Mouse (Mus musculus) kidney, adult 8-10 months (tissue): ENCODE measurements around the gene Nell2.
"Not testable (repeated sequence)": the region's sequence is repeated elsewhere in the genome, so short reads cannot be mapped to it uniquely, and the experiment has no call there.

Source experiments
- DNase-seq, 2 experiments: peaks; one replicate each; pipeline ENCODE4 v3.0.0; 2022

Nell2 gene

DNA sequence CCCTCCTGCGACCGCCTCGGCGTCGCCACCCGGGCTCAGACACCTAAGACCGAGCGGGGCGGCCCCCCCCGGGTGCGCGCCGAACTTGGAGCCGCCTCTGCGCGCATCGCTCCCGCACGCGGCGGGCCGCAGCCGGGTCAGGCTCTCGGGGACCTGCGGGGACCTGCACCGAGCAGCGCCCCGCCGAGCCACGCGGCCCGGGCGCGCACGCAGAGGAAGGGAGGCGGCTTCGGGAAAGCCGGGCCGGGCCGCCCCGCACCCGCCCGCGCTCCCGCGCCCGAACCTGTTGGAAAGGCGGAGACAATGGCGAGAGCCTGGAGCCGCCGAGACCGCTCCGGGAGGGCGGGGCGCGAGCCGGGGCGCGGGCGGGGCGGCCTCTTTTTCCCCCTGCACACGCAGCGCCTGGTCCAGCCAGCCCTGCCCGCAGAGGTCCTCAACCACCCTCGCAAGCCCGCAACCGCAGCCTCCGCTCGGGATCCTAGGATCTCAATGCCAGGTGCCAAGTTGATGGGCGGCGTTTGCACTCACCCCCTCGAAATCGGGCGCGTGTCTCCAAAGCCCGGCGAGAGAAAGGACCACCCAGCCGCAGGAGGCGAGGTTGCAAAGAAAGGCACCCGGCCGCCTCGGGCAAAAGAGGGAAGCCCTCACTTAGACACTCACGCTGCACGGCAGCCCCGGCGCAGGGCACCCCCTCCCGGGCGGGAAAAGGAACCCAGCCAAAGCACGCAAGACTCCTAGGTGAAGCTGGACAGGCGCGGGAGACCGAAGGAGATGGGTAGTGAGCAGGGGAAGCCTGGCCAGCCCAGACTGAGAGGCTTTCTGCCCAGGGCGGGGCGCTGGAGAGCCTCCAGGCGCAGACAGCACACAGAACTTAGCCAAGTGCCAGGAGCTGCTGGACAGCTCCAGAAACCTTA is at the start of gene Nell2:
Gene Nell2, minus strand, starts transcription at position 612 of the 914 bp plus-strand sequence.
- DNase-seq: no peak

DNA sequence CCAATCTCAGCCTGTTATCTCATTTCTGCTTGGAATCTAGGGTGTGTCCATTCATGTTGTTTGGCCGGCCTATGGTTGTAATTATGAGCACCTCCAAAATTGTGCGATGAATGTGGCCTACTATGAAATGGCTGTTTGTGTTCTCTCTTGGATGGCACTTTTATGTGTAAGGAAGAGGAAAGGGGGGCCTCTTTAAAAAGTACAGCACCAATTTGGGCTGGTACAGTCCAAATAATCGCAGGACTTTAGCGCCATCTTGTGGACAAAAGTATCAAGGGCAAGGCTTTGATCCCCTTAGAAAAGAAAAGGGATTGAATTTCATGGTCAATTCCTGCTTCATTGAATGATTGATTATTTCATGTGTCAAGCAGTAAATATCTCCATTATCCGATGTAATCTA is 46.3 kb upstream of the Nell2 start:
- peak; percentile 15 to 38 for DNase-seq

DNA sequence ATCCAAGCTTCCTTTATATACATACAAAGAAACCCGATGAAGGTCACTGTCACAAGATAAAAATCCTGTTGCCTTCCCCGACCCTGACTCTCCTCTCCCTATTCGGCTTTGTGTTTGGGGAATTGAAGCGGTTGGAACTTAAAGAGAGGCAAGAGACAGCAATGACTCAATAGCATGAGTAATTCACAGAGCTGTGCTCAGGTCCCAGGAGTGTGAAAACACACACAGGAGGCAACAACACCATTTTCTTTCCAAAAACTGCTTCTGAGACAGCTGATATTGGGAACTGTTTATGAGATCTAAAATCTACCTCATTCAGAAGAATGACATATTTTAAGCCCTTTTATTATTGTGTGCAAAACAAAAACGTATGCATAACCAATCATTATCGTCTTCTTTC is 41.2 kb upstream of the Nell2 start:
- no peak for DNase-seq

DNA sequence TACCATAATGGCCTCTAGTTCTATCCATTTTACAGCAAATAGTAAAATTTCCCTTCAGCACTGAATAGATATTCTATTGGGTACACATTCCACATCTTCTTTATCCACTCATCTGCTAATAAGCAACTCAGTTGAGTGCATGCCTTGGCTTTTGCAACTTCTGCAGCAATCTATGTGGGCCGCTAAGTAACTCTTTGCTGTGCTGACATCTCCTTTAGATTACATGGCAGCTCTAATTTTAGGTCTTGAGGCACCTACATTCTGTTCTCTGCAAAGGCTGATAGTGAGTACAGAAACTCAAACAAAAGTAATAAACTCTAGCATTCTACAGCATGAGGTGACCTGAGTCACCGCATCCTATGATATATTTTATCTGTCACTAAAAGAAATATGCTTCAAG is 36.8 kb upstream of the Nell2 start:
- DNase-seq: no peak

DNA sequence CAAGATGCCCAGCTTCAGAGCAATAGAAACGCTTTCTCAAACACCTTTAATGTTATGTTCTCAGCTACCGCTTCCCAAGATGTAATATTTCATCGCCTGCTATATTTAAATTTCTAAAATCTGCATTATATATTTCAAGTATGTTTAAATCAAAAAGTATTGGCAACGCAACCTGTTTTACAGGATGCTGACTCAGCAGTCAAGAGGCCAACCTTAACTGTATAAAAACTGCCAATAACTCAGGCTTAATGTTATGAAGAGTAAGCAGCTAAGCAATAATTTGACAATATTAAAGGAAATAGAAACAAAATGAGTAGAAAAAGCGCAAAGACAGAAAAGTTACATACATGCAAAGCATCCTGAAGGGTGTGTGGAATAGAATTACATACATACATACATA is 32.9 kb upstream of the Nell2 start:
- DNase-seq: no peak

DNA sequence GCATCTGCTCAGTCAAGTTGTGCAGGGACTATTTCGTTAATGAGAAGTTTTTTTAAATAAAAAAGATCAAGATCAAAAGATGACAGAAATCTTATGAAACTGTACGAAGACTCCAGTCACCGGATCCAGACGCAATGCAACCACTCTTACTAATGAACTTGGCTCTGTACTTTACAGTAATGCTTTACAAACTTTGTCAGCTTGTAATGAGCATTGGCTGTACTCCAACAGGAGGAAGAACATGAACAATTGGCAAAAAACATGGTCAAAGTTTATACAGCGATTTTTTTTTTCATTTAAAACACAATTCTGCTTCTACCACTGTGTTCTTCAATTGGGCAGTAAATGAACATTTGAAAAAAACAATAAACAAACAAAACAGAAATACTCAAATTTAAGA is 21.7 kb upstream of the Nell2 start:
- no peak for DNase-seq

DNA sequence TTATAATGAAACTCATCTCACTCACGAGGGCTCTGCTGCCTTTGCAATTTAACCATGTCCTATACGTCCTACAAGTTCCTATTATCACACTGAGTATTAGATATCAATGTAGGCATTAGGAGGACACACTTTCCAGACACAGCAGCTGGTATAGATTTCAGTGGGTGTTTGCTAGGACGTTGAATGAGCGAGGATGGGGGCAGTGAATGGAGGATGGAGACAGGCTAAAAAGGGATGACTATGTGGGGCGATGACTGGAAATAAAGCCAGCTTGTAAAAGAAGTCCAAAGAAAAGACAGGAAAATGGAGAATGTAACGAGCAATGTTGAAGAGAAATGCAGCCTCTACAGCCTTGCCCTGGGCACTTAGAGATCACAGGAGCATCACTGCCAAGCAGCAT is 14.3 kb upstream of the Nell2 start:
- no peak for DNase-seq

DNA sequence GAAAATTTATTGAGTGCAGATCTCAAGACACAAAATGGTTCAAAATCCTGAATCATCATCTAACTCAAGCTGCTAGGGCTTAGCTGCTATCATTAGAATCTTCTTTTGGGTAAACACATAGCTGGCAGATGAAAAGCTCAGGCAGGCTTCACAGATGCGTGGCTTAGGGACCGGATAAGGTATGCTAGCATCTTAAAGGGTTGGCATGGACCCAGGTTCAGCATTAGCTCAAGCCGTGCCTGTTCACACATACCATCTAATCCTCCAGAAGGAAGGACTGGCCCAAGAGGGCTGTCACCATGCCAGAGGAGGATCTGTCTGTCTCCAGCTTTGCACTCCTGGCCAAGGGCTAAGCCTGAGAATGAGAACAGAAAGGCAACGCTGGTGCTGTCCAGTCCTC is 8.4 kb upstream of the Nell2 start:
- no peak for DNase-seq

DNA sequence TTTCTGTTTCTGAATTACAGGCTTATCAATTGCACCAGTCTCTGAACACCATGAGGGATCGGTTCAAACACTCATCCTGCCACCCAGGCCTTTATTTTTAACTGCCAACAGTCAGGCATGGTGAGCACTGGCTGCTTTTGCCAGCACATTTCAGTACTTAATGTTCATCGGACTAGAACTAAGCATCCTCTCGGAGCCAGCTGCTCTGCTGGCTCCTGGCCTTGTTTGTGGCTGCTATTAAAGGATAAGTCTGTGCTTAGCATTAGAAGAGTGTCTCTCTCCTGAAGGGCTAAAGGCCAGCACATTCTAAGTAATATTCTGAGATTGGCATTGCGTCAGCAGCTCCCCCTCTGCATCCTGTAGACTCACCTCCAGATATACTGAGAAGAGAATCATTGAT is 7.9 kb upstream of the Nell2 start:
- DNase-seq: no peak

DNA sequence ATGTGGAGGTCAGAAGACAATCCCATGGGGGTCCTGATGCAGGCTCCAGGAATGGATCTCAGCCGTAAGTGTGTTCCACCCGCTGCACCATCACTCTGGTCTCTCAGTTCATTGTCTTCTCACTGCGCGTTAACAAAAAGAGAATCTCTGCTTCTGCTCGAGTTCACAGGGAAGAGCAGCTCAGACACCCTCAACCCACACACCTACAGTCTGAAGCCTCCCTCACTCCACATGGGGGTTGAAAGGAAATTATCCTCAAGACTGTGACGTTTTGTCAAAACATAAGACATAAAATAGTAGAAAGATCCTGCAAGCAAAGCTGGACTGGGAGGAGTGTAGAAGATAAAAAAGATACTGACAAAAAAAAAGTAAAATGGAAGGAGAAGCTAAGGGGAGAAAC is 6.3 kb upstream of the Nell2 start:
- no peak for DNase-seq

DNA sequence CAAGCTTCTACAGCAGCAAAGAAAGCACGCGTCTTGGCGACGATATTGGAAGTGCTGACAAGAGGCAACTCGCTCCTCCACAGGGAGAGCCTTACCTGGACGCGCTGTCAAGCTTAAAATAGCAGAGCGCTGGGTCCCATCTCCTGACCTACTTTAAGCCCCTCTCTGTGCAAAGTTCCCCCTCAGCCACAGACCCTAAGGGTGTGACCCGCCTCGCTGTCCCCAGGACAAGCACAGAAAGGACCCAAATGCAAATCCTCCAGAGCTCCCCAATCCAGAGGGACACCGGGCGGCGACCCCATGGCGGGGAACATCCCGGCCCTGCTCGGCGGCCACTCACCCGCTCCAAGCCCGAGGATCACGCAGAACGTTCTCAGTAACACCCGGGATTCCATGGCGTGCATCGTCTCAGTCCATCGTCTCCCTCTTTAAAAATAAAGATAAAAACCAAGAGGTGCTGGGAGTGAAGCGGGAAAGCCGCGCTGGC is 855 bp downstream of the Nell2 start:
- no peak for DNase-seq

DNA sequence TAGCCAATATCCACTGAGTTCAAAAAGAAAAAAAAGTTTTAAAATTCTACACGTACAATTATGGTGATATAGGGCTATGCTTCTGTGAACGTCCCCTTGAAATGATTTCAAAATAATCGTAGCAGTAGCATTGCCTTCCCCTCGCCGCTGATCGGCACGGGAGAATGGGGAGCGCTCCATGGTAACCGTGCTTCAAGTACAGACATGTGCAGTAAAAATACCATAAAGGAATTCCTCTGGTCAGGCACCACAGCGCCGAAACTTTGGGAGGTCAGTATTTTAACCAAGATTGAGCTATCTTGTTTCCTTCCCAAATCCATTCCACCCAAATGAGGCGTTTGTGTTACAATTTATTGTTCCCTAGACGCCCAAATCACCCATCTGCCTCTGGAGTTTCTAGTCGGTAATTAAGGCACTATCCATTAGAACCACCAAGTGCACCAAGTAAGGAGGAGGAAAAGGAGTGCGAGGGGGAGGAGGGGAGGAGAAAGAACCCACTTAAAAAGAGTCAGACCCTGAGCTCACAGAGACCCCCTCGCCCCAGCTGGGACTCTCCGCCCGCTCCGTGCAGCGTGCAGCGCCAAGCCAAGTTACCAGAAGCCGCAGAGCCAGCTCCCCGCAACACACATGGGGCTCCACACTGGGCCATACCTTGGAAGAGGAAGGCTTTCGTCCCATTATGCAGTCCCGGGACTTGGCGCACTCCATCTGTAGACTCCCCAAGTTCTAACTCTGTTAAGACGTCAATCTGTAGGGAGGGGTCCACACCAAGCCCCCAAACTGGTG is 1.5 kb downstream of the Nell2 start:
- DNase-seq: no peak

DNA sequence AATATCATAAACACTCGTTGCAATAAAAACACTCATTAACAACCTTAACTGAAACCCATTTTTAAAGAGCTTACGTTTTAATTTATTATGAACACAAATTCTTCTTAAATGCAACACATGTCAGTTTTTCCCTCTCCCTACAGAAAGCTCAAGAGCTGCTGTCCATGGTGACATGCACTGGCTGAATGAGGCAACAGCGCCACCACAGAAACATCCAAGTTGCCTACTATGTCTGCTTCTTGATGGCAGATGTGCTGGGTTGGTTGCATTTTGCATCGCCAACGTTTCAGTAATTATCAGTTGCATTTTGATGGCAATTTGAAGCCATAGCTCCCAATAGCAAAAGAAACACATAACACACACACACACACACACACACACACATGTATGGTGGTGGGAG is 2.4 kb downstream of the Nell2 start:
- DNase-seq: no peak

DNA sequence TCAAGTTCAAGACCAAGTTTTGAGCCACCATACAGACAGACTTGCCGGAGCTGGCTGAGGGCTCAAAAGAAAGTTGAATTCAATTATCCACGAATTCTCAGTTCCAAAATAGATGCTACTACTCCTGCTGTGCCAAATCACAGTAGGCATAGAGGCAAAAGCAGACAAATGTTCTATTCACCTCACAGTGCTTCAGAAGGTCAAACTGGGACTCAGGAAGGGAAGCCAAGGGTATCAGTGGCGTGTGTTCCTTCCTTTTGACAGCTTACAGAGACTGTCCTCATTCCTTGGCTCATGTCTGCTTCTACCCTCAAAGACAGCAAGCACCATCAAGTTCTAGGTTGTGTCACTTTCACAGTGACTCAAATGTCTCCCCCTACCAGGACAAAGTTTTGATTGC is 10.2 kb downstream of the Nell2 start:
- DNase-seq: no peak

DNA sequence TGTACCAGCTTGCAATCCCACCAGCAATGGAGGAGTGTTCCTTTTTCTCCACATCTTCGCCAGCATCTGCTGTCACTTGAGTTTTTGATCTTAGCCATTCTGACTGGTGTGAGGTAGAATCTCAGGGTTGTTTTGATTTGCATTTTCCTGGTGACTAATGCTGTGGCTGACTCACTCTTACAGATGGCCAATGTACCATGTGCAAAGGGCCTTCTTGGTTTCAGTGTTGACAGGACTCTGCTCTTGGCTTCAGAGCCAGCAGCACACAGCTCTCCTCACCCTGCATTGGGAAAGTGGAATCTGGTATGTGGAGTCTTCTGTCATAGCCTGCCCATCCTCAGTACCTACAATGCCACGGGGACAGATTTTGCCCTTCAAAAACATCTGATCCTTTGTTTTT is 15.1 kb downstream of the Nell2 start:
- not testable (repeated sequence) for DNase-seq

DNA sequence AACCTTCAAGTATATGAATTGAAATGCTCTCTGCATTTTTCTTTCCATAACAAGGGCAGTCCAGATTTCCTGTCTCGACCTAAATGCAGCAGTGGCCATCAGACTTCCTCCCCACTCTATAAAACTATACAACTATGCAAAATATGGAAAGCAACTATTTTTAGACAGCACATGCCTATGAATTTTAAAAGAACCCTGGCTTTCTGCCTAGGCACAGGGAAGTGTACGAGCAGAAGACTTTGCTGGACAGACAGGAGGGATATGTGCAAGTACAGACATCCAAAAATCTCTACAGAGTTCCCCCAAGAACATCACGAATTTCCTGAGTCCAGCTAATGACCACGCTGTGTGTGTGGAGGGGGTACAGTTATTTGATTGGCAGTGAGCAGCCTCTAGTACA is 32.7 kb downstream of the Nell2 start:
- DNase-seq: no peak

DNA sequence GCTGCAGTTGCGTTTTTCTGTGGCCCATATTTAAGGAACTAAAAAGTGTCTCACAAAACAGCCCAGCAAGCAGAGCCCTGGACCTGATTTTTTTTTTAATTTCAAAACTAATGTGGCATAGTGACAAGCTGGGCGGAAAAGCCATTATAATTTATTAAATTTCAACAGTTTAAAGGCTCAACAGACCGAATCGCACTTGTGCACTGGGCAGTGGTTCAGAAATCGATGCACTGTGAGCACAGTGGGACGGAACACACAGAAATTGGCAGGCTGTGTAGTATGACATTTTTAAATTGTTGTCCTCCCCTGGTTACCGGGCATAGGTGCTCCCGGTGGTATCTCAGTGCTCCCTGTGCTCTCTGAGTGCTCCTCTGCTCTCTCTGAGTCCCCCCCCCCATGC is 33.2 kb downstream of the Nell2 start:
- peak in 1 of 2 experiments; percentile 2 for DNase-seq

DNA sequence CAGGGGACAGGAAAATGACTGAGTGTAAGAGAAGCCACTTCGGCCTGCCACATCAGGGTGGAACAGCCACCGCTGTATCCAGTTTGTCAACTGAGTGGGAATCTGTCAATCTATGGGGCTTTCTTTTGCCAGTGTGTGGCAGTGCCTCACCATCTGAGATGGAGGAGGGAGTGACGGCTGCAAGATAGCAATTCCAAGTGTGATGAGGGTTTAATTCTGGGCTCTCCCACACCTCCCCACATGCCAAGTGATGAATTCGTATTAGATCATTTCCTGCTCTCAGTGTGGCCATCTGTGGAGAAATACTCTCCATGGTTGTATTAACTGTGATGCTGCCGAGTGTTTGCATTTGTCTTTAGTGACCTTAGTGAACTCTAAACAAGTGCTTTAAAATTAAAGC is 36.2 kb downstream of the Nell2 start:
- no peak for DNase-seq

DNA sequence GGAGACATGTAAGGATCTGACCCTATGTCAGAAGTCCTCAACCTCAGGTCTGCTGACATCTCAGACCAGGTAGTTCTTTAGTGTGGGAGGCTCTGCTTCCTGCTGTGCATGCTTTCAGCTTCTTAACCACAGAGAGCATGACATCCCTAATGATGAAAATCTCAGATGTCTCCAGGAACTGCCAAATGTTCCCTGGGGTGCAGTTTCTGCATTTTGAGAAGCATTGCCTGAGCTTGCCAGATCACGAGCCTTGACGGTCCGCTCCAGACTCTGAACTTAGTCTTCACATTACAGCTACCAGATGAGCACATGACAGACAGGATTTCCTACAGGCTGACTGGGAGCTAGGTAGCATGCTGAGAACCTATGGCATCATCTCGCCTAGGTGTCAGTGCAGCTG is 39.2 kb downstream of the Nell2 start:
- DNase-seq: no peak

DNA sequence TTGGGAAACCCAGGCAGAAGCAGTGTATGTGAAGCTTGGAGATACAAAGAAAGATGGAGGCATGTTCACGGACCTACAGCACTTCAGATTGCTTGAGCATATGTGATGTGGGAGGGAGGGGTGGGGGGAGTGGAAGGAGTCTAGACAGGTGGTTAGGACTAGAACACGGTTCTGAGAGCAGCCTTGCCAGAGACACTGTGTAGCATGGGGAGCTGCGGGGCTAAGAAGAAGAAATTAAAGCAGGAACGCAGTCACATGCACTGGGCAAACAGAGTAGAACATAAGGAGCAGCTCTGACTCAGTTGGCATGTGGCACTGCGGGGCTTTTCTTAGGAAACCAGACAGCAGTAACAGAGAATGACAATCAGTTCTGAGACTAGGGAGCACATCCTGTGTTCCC is 40.4 kb downstream of the Nell2 start:
- no peak for DNase-seq

DNA sequence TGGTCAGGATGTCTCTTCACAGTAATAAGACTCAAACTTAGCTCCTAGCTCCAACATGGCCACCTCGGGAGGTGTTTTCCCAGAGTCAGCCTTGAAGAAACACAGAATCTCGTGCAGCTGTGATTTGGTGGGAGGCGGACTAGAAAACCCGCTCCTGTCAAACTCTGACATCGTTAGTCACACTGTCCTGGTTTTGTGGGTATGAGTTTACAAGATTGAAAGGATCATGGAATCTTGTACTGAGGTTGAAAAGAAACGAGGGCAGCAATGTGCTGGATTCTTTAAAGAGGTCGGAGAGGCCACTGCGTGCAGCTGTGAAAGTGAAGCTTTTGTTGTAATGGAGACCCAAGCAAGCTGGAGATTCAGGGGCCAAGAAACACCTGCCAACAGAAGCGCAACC is 46.4 kb downstream of the Nell2 start:
- DNase-seq: no peak

DNA sequence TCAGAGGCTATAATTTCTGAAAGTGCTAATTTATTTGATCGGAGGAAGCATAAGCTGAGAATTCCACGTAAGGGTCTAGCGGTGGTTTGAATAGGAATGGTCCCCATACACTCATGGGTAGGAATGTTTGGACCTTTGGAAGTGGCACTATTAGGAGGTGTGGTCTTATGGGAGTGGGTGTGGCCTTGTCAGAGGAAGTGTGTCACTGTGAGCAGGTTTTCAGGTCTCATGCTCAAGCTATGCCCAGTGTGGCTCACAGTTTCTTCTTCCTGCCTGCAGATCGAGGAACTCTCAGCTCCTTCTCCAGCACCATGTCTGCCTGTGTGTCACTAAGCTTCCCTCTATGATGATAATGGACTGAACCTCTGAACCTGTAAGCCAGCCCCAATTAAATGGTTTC is 46.8 kb downstream of the Nell2 start:
- no peak for DNase-seq

DNA sequence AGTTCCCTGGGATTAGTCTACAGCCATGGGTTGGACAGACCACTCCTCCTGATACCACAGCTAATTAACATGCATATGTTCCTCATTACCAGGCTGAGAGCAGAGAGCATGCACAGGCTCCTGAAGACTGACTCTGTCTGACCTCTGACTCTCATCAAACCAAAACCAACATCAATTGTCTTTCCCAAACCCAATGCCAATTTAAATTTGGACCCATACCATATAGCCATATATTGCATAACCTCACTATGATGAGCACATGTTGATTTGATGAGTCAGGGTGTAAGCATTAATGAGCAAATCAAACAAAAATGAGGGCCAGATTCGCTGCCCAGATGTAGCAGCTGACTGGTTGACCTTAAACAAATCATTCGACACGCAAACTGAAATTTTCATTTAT is 51.9 kb downstream of the Nell2 start:
- DNase-seq: no peak

DNA sequence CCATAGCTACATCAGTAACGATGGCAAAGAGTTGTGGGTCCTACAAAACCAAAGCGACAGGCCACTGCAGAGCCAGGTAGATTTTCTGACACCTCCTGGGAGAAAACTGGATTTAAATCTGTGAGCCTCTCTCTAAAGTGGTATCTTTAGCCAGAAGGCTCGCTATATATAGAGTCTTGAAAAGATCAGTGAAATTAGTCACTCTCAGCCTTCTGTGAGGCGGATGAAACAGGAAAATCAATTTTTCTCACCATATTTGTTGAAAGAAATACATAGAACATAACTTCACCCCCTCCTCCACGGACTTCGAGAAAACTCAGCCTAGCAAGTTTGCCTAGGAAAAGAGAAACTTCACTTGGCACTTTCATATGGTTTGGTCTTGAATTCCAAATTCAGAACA is 54.4 kb downstream of the Nell2 start:
- no peak for DNase-seq
